Mouse (Mus musculus) thymus, postnatal 36 days (tissue): ENCODE data around the gene Vmac.

ENCODE experiments used
- DNase-seq, 2 experiments: peaks; one replicate each; pipeline ENCODE4 v3.0.0; 2022; ENCODE audit warnings: mixed read lengths in 2 of 2

Vmac gene

GRCm38 (mm10) chr17:56683546-56684140 lies 34.2 kb downstream of the Vmac start:
- peak; percentile 45 to 60 for DNase-seq

- no peak for DNase-seq
Measured at GRCm38 (mm10) chr17:56682880-56683279, 34.9 kb downstream of the Vmac start.

GRCm38 (mm10) chr17:56681791-56682190 lies 36.0 kb downstream of the Vmac start:
- DNase-seq: no peak

- DNase-seq: no peak
Measured at GRCm38 (mm10) chr17:56673647-56674416, 44.0 kb downstream of the Vmac start.

- peak; percentile 99 to 100 for DNase-seq
Measured at GRCm38 (mm10) chr17:56672941-56673646, 44.7 kb downstream of the Vmac start, which contains the start of gene Ranbp3. Ranbp3 (plus strand) TSS chr17:56673294.

GRCm38 (mm10) chr17:56669766-56670165 lies 48.1 kb downstream of the Vmac start:
- DNase-seq: no peak

- DNase-seq: peak; percentile 80 to 83
Measured at GRCm38 (mm10) chr17:56668384-56669144, 49.3 kb downstream of the Vmac start.

GRCm38 (mm10) chr17:56667591-56667990 lies 50.2 kb downstream of the Vmac start:
- no peak for DNase-seq

- no peak for DNase-seq
Measured at GRCm38 (mm10) chr17:56666384-56666783, 51.4 kb downstream of the Vmac start.

- DNase-seq: no peak
Measured at GRCm38 (mm10) chr17:56664333-56664732, 53.5 kb downstream of the Vmac start.
